In genomic region chr14:30573983-30574584, GRCm38 (mm10) we compare ENCODE assay signal across 8 mouse cellular contexts. TPM values are rescaled to one million over a fixed set of nuclear protein-coding genes. Genes with fewer than 3 reads are reported as not detected.
DNase-seq lines count a peak whose midpoint lies in the region; ATAC-seq and TF ChIP-seq lines count a peak whose summit lies in the region.

No protein-coding gene starts in this region.

- no peaks in the 10 kb centered on the region for H3K27me3 ChIP-seq in forebrain, embryonic 13.5 days
- no peaks in the 10 kb centered on the region for H3K27me3 ChIP-seq in hindbrain, postnatal 0 days (ENCODE audit: insufficient read depth, low read length)

- no peak overlapping the region for H3K4me2 ChIP-seq in forebrain, embryonic 13.5 days
- no peak overlapping the region for H3K4me2 ChIP-seq in hindbrain, postnatal 0 days (ENCODE audit: low read depth, low read length)

- H3K27ac ChIP-seq in forebrain, embryonic 13.5 days = peak overlapping the region; percentile 14; the same call in 1 of the 2 replicates
- no peak overlapping the region for H3K27ac ChIP-seq in hindbrain, postnatal 0 days

- peaks cover 72% of the 10 kb centered on the region for H3K36me3 ChIP-seq in forebrain, embryonic 13.5 days (ENCODE audit: poor library complexity, severe bottlenecking)
- H3K36me3 ChIP-seq in hindbrain, postnatal 0 days (ENCODE audit: insufficient read depth, low read length) = peaks cover 55% of the 10 kb centered on the region

- H3K4me1 ChIP-seq in forebrain, embryonic 13.5 days = no peaks in the 10 kb centered on the region
- no peaks in the 10 kb centered on the region for H3K4me1 ChIP-seq in hindbrain, postnatal 0 days (ENCODE audit: insufficient read depth, low read length)

- no peaks in the 10 kb centered on the region for H3K9me3 ChIP-seq in forebrain, embryonic 13.5 days (replicated peaks)
- no peaks in the 10 kb centered on the region for H3K9me3 ChIP-seq in hindbrain, postnatal 0 days (ENCODE audit: low read length)

- WGBS in forebrain, embryonic 13.5 days = 65% methylated on average over 6 of the region's 6 CpGs
- WGBS in hindbrain, postnatal 0 days = 62% methylated on average over 6 of the region's 6 CpGs

- TF ChIP-seq CTCF in hindbrain, postnatal 0 days (IDR thresholded peaks at IDR 0.05; ENCODE audit: low read depth) = peak; percentile 99

- peak; percentile 62 for DNase-seq in Muller cell, postnatal 12 days (ENCODE audit: inconsistent ontology term)
- DNase-seq in hindbrain, postnatal 0 days (ENCODE audit: low spot score) = peak; percentile 86
- DNase-seq in layer of hippocampus, postnatal 36 days = peak; percentile 72 to 75
- DNase-seq in lung, postnatal 25 days (ENCODE audit: low spot score) = peak; percentile 79
- DNase-seq in retina, postnatal 1 day = peak; percentile 78
- peak; percentile 84 for DNase-seq in thymus, postnatal 4 days

- 0 out of 2 replicates have a peak, but pooled peaks have one; percentile 68 for ATAC-seq in cerebellum, adult (ENCODE audit: insufficient number of reproducible peaks, low FRiP score, low TSS enrichment)
- ATAC-seq in forebrain, embryonic 13.5 days = peak; percentile 67; the same call in 1 of the 2 replicates
- ATAC-seq in hindbrain, postnatal 0 days = peak; percentile 77

- no peak overlapping the region for H3K4me3 ChIP-seq in forebrain, embryonic 13.5 days
- H3K4me3 ChIP-seq in hindbrain, postnatal 0 days (ENCODE audit: low read length) = no peak overlapping the region

- H3K9ac ChIP-seq in forebrain, embryonic 13.5 days = no peak overlapping the region
- H3K9ac ChIP-seq in hindbrain, postnatal 0 days (replicated peaks; ENCODE audit: low read length) = no peak overlapping the region

RNA-seq across cellular contexts. Expression of gene Tkt, which starts 25.9 kb away (rescaled TPM):
- 274 and 296 TPM in 2 replicates for polyA plus RNA-seq in forebrain, embryonic 13.5 days (2015; fragmentation: Nextera tagmentation; extraction: Ambion mirVana)
- total RNA-seq in hindbrain, postnatal 0 days (2014; rRNA removed) = 388 and 429 TPM in 2 replicates
- 248 and 258 TPM in 2 replicates for polyA plus RNA-seq in hindbrain, postnatal 0 days (2015; fragmentation: Nextera tagmentation; extraction: Ambion mirVana)
- total RNA-seq in layer of hippocampus, postnatal 36 days (2021) = 100 to 1,000 TPM; 147 to 168 TPM

RNA-seq across cellular contexts. Expression of gene Prkcd, which starts 51.9 kb away (rescaled TPM):
- polyA plus RNA-seq in forebrain, embryonic 13.5 days (2015; fragmentation: Nextera tagmentation; extraction: Ambion mirVana) = 21.4 and 21.9 TPM in 2 replicates
- 26.2 and 26.8 TPM in 2 replicates for total RNA-seq in hindbrain, postnatal 0 days (2014; rRNA removed)
- polyA plus RNA-seq in hindbrain, postnatal 0 days (2015; fragmentation: Nextera tagmentation; extraction: Ambion mirVana) = 19.6 and 20.4 TPM in 2 replicates
- 10 to 100 TPM; 33.5 to 38.1 TPM for total RNA-seq in layer of hippocampus, postnatal 36 days (2021)
